Mouse (Mus musculus): Measurements from ENCODE around the gene 1700037C18Rik.

DNA sequence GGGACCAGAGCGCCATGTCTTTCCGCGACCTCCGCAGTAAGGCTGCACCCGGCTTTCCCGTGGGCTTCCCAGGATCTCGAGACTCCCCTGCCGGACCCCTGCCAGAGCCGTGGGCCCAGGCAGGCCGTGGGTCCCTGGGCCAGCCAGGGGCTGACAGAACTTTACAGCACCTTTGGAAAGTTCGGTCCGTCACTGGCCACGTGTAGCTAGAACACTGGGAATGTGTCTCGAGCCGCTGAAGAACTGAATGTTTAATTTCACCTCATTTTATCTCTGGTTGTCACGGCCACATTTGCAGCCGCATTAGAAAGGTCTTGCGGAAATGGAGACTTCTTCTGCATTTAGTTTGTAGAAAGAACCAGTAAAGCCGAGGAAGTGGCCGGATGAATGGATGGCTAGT is 629 bp upstream of the 1700037C18Rik start:
- TF ChIP-seq CTCF (IDR thresholded peaks at IDR 0.05; ENCODE audit: control insufficient read depth, insufficient read depth, insufficient replicate concordance, low read depth, low read length) (no peak), POLR2A (IDR thresholded peaks at IDR 0.05; ENCODE audit: control insufficient read depth, low read depth, low read length) (no peak)

All from testis, adult 2 months (tissue).